Mouse (Mus musculus) E14TG2a.4 (cell line): ENCODE results near the gene Mcoln2.

Experiments
- H3K27me3 ChIP-seq: 2 replicates; pipeline ENCODE4 v1.6.1; 2014; ENCODE audit warnings: low read length, control low read depth; ENCODE audit not compliant: insufficient read depth
- H3K36me3 ChIP-seq: 2 replicates; pipeline ENCODE4 v1.6.1; 2014; ENCODE audit warnings: low read length, control low read depth; ENCODE audit not compliant: insufficient read depth
- H3K4me1 ChIP-seq: replicated peaks from 2 replicates; pipeline ENCODE4 v1.6.1; 2014; ENCODE audit warnings: low read depth, low read length, control low read depth
- H3K4me3 ChIP-seq: replicated peaks from 2 replicates; pipeline ENCODE4 v1.5.1; 2014; ENCODE audit warnings: mild to moderate bottlenecking, low read length
- H3K9me3 ChIP-seq: 2 replicates; pipeline ENCODE4 v1.6.1; 2014; ENCODE audit warnings: low read length, control low read depth
- CTCF ChIP-seq: conservative IDR thresholded peaks from 2 replicates; pipeline ENCODE4 v1.5.1; 2014; ENCODE audit warnings: low read length
- NANOG ChIP-seq: IDR thresholded peaks from 2 replicates; pipeline ENCODE4 v1.6.1; 2014; ENCODE audit warnings: borderline replicate concordance, low read length, mixed read lengths
- POU5F1 ChIP-seq: IDR thresholded peaks from 2 replicates; pipeline ENCODE4 v1.6.1; 2014; ENCODE audit warnings: low read length, borderline replicate concordance

Mcoln2 gene

GRCm38 (mm10) chr3:146110916-146111315, 38.7 kb upstream of the Mcoln2 start:
- Histone ChIP-seq H3K4me1 (peaks cover 8% of the 10 kb centered on the region), H3K4me3 (no peak overlapping the region), H3K9me3 (no peaks in the 10 kb centered on the region), H3K36me3 (no peaks in the 10 kb centered on the region), H3K27me3 (peaks cover 9% of the 10 kb centered on the region)
- TF ChIP-seq NANOG (no peak), CTCF (no peak), POU5F1 (no peak)

DNA sequence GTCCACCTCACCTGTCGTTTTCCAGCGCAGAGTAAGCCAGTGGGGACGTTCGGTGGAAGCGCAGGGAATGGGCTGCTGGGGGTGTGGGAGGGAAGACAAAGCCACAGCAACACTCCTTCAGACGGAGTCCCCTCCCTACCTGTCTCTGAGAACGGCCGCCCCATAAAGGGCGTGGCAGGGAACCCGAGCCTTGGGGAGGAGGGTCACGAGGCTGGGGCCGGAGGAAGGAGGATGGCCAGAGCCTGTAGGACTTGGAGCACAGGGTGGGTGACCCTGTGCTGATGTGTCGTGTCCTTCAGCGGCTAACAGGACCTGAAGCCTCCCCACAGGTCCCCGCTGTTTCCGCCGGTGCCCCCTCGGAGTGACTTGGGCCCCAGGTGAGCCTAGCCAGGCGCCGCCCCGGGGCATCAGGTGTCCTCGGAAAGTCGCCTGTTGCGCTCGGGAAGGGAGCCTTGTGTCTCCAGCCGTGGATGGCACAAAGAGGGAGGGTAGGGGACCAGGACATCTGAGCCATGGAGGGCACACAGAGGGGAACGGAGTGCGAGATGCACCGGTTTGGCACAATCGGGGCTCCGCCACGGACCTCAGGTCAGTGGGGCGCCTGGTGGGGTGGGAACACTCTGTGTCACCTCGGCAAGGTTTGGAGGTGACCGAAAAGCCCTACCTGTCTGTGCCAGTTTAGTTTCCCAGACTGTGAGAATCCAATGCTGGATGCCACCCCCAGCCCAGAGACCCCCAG, 32.2 kb upstream of the Mcoln2 start, which contains the start of gene Mcoln3:
Gene Mcoln3, plus strand, starts transcription at position 193 of the 739 bp plus-strand sequence.
- no peaks in the 10 kb centered on the region for H3K36me3 ChIP-seq
- TF ChIP-seq POU5F1 (no peak), NANOG (no peak), CTCF (no peak)
- no peaks in the 10 kb centered on the region for H3K9me3 ChIP-seq
- H3K27me3 ChIP-seq: peaks cover 17% of the 10 kb centered on the region
- peak within 1 kb of the TSS; percentile 54 for H3K4me3 ChIP-seq
- H3K4me1 ChIP-seq: peaks cover 9% of the 10 kb centered on the region

- TF ChIP-seq NANOG: no peak
- no peak for TF ChIP-seq POU5F1
- no peak for TF ChIP-seq CTCF
Observed at GRCm38 (mm10) chr3:146117997-146118457, 31.6 kb upstream of the Mcoln2 start.

GRCm38 (mm10) chr3:146121310-146122124, 28.1 kb upstream of the Mcoln2 start:
- peaks cover 19% of the 10 kb centered on the region for H3K27me3 ChIP-seq
- TF ChIP-seq POU5F1: no peak
- TF ChIP-seq NANOG: no peak
- TF ChIP-seq CTCF: no peak
- H3K36me3 ChIP-seq: no peaks in the 10 kb centered on the region
- peaks cover 9% of the 10 kb centered on the region for H3K4me1 ChIP-seq
- H3K9me3 ChIP-seq: no peaks in the 10 kb centered on the region
- peak overlapping the region; percentile 55 for H3K4me3 ChIP-seq

More at GRCm38 (mm10) chr3:146117997-146118457, 31.6 kb upstream of the Mcoln2 start:
- Histone ChIP-seq H3K27me3 (peaks cover 17% of the 10 kb centered on the region), H3K36me3 (no peaks in the 10 kb centered on the region), H3K4me1 (peaks cover 9% of the 10 kb centered on the region), H3K9me3 (no peaks in the 10 kb centered on the region), H3K4me3 (no peak overlapping the region)

- H3K9me3 ChIP-seq: no peaks in the 10 kb centered on the region
- H3K36me3 ChIP-seq: no peaks in the 10 kb centered on the region
- H3K27me3 ChIP-seq: peaks cover 14% of the 10 kb centered on the region
- H3K4me1 ChIP-seq: peaks cover 5% of the 10 kb centered on the region
- TF ChIP-seq POU5F1 (no peak), NANOG (no peak), CTCF (no peak)
- H3K4me3 ChIP-seq: peak overlapping the region; percentile 55
Observed at GRCm38 (mm10) chr3:146122125-146122420, 27.6 kb upstream of the Mcoln2 start.

- Histone ChIP-seq H3K9me3 (no peaks in the 10 kb centered on the region), H3K27me3 (peaks cover 9% of the 10 kb centered on the region; the same call in 1 of the 2 replicates), H3K4me1 (peaks cover 2% of the 10 kb centered on the region; the same call in 1 of the 2 replicates), H3K4me3 (no peak overlapping the region), H3K36me3 (no peaks in the 10 kb centered on the region)
- TF ChIP-seq POU5F1: no peak
- no peak for TF ChIP-seq CTCF
- TF ChIP-seq NANOG: no peak
Observed at GRCm38 (mm10) chr3:146122807-146123463, 26.7 kb upstream of the Mcoln2 start.

DNA sequence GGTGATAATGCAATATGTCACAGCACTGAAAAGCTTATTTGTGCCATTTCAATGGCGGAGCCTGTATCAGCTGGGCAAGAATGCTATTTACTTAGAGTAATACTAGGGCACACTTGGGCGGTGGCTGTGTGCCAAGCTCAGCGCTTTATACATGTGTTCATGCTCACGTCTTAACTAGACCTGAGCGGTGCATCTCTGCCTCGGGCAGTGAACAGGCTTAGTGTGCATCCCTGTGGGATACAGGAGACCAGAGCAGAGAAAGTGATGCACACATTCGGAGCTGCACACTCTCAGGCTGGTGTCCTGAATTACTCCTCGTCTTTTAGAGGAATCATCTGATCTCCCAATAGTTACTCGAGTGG, 26.2 kb upstream of the Mcoln2 start:
- Histone ChIP-seq H3K9me3 (no peaks in the 10 kb centered on the region), H3K4me3 (no peak overlapping the region), H3K4me1 (peaks cover 2% of the 10 kb centered on the region; the same call in 1 of the 2 replicates), H3K27me3 (peaks cover 10% of the 10 kb centered on the region; the same call in 1 of the 2 replicates), H3K36me3 (no peaks in the 10 kb centered on the region)
- TF ChIP-seq CTCF: no peak
- no peak for TF ChIP-seq NANOG
- no peak for TF ChIP-seq POU5F1

DNA sequence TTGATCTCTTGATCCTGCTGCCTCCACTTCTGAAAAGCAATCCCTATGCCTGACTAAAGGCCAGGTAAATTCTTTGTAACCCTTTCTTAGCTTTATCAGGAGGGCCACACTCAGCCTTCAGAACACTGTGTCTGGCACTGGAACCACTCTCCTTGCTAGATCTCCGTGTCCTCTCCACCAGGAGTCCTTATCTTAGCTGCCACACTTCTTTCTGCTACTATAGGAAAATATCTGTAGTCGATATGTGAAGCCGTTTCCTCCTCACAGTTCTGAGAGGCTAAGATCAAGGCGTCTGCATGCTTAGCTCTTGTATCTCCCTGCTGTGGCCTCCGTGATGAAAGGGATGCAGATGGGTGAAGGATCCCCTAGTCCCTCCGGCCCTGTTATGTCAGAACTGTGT, 22.4 kb upstream of the Mcoln2 start:
- Histone ChIP-seq H3K9me3 (no peaks in the 10 kb centered on the region), H3K27me3 (peaks cover 22% of the 10 kb centered on the region), H3K4me1 (no peaks in the 10 kb centered on the region), H3K4me3 (no peak overlapping the region), H3K36me3 (no peaks in the 10 kb centered on the region)
- TF ChIP-seq CTCF (no peak), POU5F1 (no peak), NANOG (no peak)
